Comparison of ENCODE assay signal across 9 mouse cellular contexts in genomic region chr7:117419041-117419440, GRCm38 (mm10). TPM values are rescaled to one million over a fixed set of nuclear protein-coding genes. Genes with fewer than 3 reads are reported as not detected.
A peak's percentile ranks its signal among the peaks of the same experiment; 100 is the strongest.
DNase-seq lines count a peak whose midpoint lies in the region; ATAC-seq and TF ChIP-seq lines count a peak whose summit lies in the region.
"Had no signal": no experiment of that assay in that cellular context is flagged by ENCODE, and none has a peak within 500 bp of the region (broad histone marks: within the 10 kb centered on the region; RNA-seq: fewer than 3 reads in every experiment).

No protein-coding gene starts in this region.

- H3K9ac ChIP-seq in hindbrain, embryonic 13.5 days, result no peak overlapping the region
- no peak overlapping the region for H3K9ac ChIP-seq in hindbrain, embryonic 11.5 days (ENCODE audit: low read depth, low read length)
- H3K9ac ChIP-seq in forebrain, embryonic 12.5 days, result no peak overlapping the region
- no peak overlapping the region for H3K9ac ChIP-seq in midbrain, embryonic 15.5 days
- H3K9ac ChIP-seq: liver, postnatal 0 days had no signal

- no peaks in the 10 kb centered on the region for H3K36me3 ChIP-seq in hindbrain, embryonic 13.5 days
- no peaks in the 10 kb centered on the region for H3K36me3 ChIP-seq in hindbrain, embryonic 11.5 days (ENCODE audit: control insufficient read depth, insufficient read depth, low read length)
- H3K36me3 ChIP-seq in forebrain, embryonic 12.5 days (replicated peaks), result no peaks in the 10 kb centered on the region
- no peaks in the 10 kb centered on the region for H3K36me3 ChIP-seq in midbrain, embryonic 15.5 days (replicated peaks)

- H3K27me3 ChIP-seq in hindbrain, embryonic 13.5 days, result no peaks in the 10 kb centered on the region
- no peaks in the 10 kb centered on the region for H3K27me3 ChIP-seq in hindbrain, embryonic 11.5 days (ENCODE audit: control insufficient read depth, insufficient read depth, low read length)
- H3K27me3 ChIP-seq in forebrain, embryonic 12.5 days, result no peaks in the 10 kb centered on the region
- no peaks in the 10 kb centered on the region for H3K27me3 ChIP-seq in midbrain, embryonic 15.5 days (replicated peaks)

- H3K27ac ChIP-seq in hindbrain, embryonic 13.5 days, result no peak overlapping the region; the same call in 1 of the 2 replicates
- H3K27ac ChIP-seq in hindbrain, embryonic 11.5 days (ENCODE audit: low read depth, low read length), result no peak overlapping the region
- H3K27ac ChIP-seq in forebrain, embryonic 12.5 days, result peak overlapping the region; percentile 46; the same call in 1 of the 2 replicates
- H3K27ac ChIP-seq in midbrain, embryonic 15.5 days, result no peak overlapping the region

- no peak overlapping the region for H3K4me2 ChIP-seq in hindbrain, embryonic 13.5 days
- H3K4me2 ChIP-seq in hindbrain, embryonic 11.5 days (replicated peaks; ENCODE audit: low read depth, low read length), result no peak overlapping the region
- no peak overlapping the region for H3K4me2 ChIP-seq in forebrain, embryonic 12.5 days
- H3K4me2 ChIP-seq in midbrain, embryonic 15.5 days, result no peak overlapping the region

- WGBS in hindbrain, embryonic 13.5 days, result 37% methylated on average over 5 of the region's 5 CpGs
- 66% methylated on average over 5 of the region's 5 CpGs for WGBS in hindbrain, embryonic 11.5 days
- 36% methylated on average over 5 of the region's 5 CpGs for WGBS in forebrain, embryonic 12.5 days
- WGBS in midbrain, embryonic 15.5 days, result 27% methylated on average over 5 of the region's 5 CpGs
- WGBS in lung, adult 2 months, result 37% methylated on average over 5 of the region's 5 CpGs

- peak; percentile 72 for ATAC-seq in hindbrain, embryonic 13.5 days (ENCODE audit: low FRiP score)
- no peak for ATAC-seq in hindbrain, embryonic 11.5 days (ENCODE audit: low FRiP score)
- peak; percentile 67; the same call in 1 of the 2 replicates for ATAC-seq in forebrain, embryonic 12.5 days (ENCODE audit: low FRiP score)
- 0 out of 2 replicates have a peak, but pooled peaks have one; percentile 37 for ATAC-seq in midbrain, embryonic 15.5 days (replicated peaks)
- ATAC-seq: liver, postnatal 0 days had no signal

- no peak overlapping the region for H3K4me3 ChIP-seq in hindbrain, embryonic 13.5 days
- no peak overlapping the region for H3K4me3 ChIP-seq in hindbrain, embryonic 11.5 days (ENCODE audit: low read depth, low read length)
- no peak overlapping the region for H3K4me3 ChIP-seq in forebrain, embryonic 12.5 days (replicated peaks)
- no peak overlapping the region for H3K4me3 ChIP-seq in midbrain, embryonic 15.5 days
- H3K4me3 ChIP-seq in lung, adult 2 months (replicated peaks; ENCODE audit: extremely low read depth, low read depth, low read length), result no peak overlapping the region

- no peak for DNase-seq in hindbrain, embryonic 11.5 days (ENCODE audit: low spot score)
- peak; percentile 67 for DNase-seq in Muller cell, postnatal 12 days (ENCODE audit: inconsistent ontology term)
- DNase-seq in frontal cortex, postnatal 25 days (ENCODE audit: low spot score in 2 of 2), result no peak
- DNase-seq in lung, adult 2 months, result no peak
- DNase-seq: heart, postnatal 4 days; liver, postnatal 0 days had no signal

- H3K4me1 ChIP-seq in hindbrain, embryonic 13.5 days (replicated peaks), result peaks cover 37% of the 10 kb centered on the region
- no peaks in the 10 kb centered on the region for H3K4me1 ChIP-seq in hindbrain, embryonic 11.5 days (replicated peaks; ENCODE audit: control insufficient read depth, insufficient read depth, low read length)
- H3K4me1 ChIP-seq in forebrain, embryonic 12.5 days, result peaks cover 40% of the 10 kb centered on the region
- peaks cover 16% of the 10 kb centered on the region for H3K4me1 ChIP-seq in midbrain, embryonic 15.5 days
- 0 out of 2 replicates have a peak, but pooled peaks cover 2% of the 10 kb centered on the region for H3K4me1 ChIP-seq in lung, adult 2 months (ENCODE audit: control insufficient read depth, insufficient read depth, low read length)

- TF ChIP-seq POLR2A in lung, adult 2 months (IDR thresholded peaks at IDR 0.05; ENCODE audit: borderline replicate concordance, extremely low read depth, low read depth, low read length), result no peak

- no peak for TF ChIP-seq CTCF in lung, adult 2 months (IDR thresholded peaks at IDR 0.05; ENCODE audit: insufficient read depth, low read length)

- no peaks in the 10 kb centered on the region for H3K9me3 ChIP-seq in hindbrain, embryonic 13.5 days
- no peaks in the 10 kb centered on the region for H3K9me3 ChIP-seq in hindbrain, embryonic 11.5 days (ENCODE audit: control insufficient read depth, low read length)
- H3K9me3 ChIP-seq in forebrain, embryonic 12.5 days, result no peaks in the 10 kb centered on the region
- no peaks in the 10 kb centered on the region for H3K9me3 ChIP-seq in midbrain, embryonic 15.5 days

RNA-seq across cellular contexts. Expression of gene Xylt1, which starts 38.3 kb away (rescaled TPM):
- 2.3 and 2.5 TPM in 2 replicates for polyA plus RNA-seq in hindbrain, embryonic 13.5 days (2015; fragmentation: Nextera tagmentation; extraction: Ambion mirVana)
- polyA plus RNA-seq in hindbrain, embryonic 11.5 days (2014; fragmentation: Nextera tagmentation; extraction: Ambion mirVana), result 1.3 and 2.1 TPM in 2 replicates
- 3.4 and 5.0 TPM in 2 replicates for polyA plus RNA-seq in forebrain, embryonic 12.5 days (2016; fragmentation: Nextera tagmentation; extraction: Ambion mirVana)
- polyA plus RNA-seq in midbrain, embryonic 15.5 days (2015; fragmentation: Nextera tagmentation; extraction: Ambion mirVana), result 2.6 and 2.8 TPM in 2 replicates
- polyA plus RNA-seq in lung, adult 2 months (2012; rRNA removed), result 1.7 and 2.7 TPM in 2 replicates
